Mouse (Mus musculus): ENCODE results near the gene Wfdc11.

DNA sequence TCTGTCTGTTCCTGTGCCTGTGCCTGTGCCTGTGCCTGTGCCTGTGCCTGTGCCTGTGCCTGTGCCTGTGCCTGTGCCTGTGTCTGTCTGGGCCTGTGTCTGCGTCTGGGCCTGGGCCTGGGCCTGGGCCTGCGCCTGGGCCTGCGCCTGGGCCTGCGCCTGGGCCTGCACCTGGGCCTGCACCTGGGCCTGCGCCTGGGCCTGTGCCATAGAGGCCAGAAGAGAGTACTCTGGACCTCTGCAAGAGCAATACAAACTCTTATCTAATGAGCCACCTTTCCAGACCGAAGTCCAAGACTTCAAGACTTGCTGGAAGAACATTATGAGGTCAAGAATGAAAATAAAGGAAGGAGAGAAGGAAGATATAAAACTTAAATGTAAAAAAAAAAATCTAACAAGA, 31.4 kb upstream of the Wfdc11 start:
- TF ChIP-seq POLR2A (IDR thresholded peaks at IDR 0.05; ENCODE audit: low read depth, low read length) (no peak), CTCF (conservative IDR thresholded peaks at IDR 0.05; ENCODE audit: insufficient read depth, insufficient read length, low read depth, low read length) (no peak)
